15 mouse cellular contexts compared by ENCODE assay signal in the genomic region with DNA sequence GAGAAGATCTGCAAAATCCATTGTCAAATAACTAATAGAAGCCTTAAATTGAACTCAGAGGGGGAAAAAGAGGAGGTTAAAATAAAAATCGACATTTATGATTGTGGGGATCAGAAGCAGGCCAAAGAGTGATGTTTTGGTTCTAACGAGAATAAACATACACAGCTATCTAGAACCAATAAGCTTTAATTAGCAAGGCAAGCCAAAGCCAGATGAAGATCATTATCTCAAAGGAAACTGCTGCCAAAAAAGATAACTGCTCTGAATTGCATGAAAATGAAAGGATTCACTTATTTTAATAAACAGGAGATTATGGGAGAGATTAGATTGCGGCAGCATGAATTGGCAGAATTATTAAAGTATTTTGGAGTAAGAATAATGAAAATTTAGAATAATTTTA.
"Had no signal": no experiment of that assay in that cellular context is flagged by ENCODE, and none has a peak within 500 bp of the region (broad histone marks: within the 10 kb centered on the region; RNA-seq: fewer than 3 reads in every experiment).

No protein-coding gene starts in this region.

- H3K9ac ChIP-seq: lung, embryonic 14.5 days; midbrain, embryonic 12.5 days; neural tube, embryonic 12.5 days; stomach, embryonic 15.5 days had no signal

- H3K27me3 ChIP-seq: megakaryocyte, embryonic 14.5 days; midbrain, embryonic 12.5 days; neural tube, embryonic 12.5 days; stomach, embryonic 15.5 days had no signal

- H3K4me1 ChIP-seq: megakaryocyte, embryonic 14.5 days; midbrain, embryonic 12.5 days; neural tube, embryonic 12.5 days; stomach, embryonic 15.5 days had no signal

- H3K27ac ChIP-seq: macrophage; midbrain, embryonic 12.5 days; neural tube, embryonic 12.5 days; stomach, embryonic 15.5 days; stomach, postnatal 0 days had no signal

- H3K4me2 ChIP-seq: lung, embryonic 14.5 days; midbrain, embryonic 12.5 days; neural tube, embryonic 12.5 days; stomach, embryonic 15.5 days had no signal

- H3K36me3 ChIP-seq: midbrain, embryonic 12.5 days; neural tube, embryonic 12.5 days; stomach, embryonic 15.5 days had no signal

- H3K9me3 ChIP-seq: midbrain, embryonic 12.5 days; neural tube, embryonic 12.5 days; stomach, embryonic 15.5 days had no signal

- H3K4me3 ChIP-seq: megakaryocyte, embryonic 14.5 days; midbrain, embryonic 12.5 days; neural tube, embryonic 12.5 days; stomach, embryonic 15.5 days had no signal

- DNase-seq: lung, adult 18-20 months; lung, embryonic 14.5 days; lung, postnatal 10 days; lung, postnatal 36 days; midbrain, embryonic 14.5 days; right cerebral cortex, postnatal 14 days; thymus, adult 2 months; thymus, postnatal 25 days; thymus, postnatal 4 days had no signal
